Mouse (Mus musculus) forebrain, embryonic 14.5 days (tissue): ENCODE results near the gene Cdc6. TPM values are rescaled to one million over a fixed set of nuclear protein-coding genes. Genes with fewer than 3 reads are reported as not detected.
A peak's percentile ranks its signal among the peaks of the same experiment; 100 is the strongest.
"Not testable (repeated sequence)": the region's sequence is repeated elsewhere in the genome, so short reads cannot be mapped to it uniquely, and the experiment has no call there.

Source experiments
- ATAC-seq: fragments of 200-750 bp; cut with Nextera tagmentation; 2 replicates; pipeline ENCODE4 v1.8.0; 2017; ENCODE audit warnings: mild to moderate bottlenecking, moderate library complexity
- DNase-seq: peaks from one replicate; pipeline ENCODE4 v3.0.0-alpha.2; 2015; ENCODE audit warnings: low spot score
- H3K27ac ChIP-seq: fragments of 300-500 bp; sonication (generic); 2 replicates; pipeline ENCODE4 v1.5.1; 2014; ENCODE audit warnings: low read depth, mild to moderate bottlenecking, control low read depth, low read length, moderate library complexity
- H3K27me3 ChIP-seq: fragments of 300-500 bp; sonication (generic); replicated peaks from 2 replicates; pipeline ENCODE4 v1.6.1; 2014; ENCODE audit warnings: low read length, control low read depth, mixed read lengths; ENCODE audit not compliant: control insufficient read depth, insufficient read depth
- H3K36me3 ChIP-seq: fragments of 300-500 bp; sonication (generic); 2 replicates; pipeline ENCODE4 v1.6.1; 2014; ENCODE audit warnings: low read length, control low read depth; ENCODE audit not compliant: control insufficient read depth, insufficient read depth
- H3K4me1 ChIP-seq: fragments of 300-500 bp; sonication (generic); 2 replicates; pipeline ENCODE4 v1.6.1; 2014; ENCODE audit warnings: antibody characterized with exemption, low read length, control low read depth; ENCODE audit not compliant: control insufficient read depth, insufficient read depth
- H3K4me2 ChIP-seq: fragments of 300-500 bp; sonication (generic); 2 replicates; pipeline ENCODE4 v1.6.1; 2014; ENCODE audit warnings: mild to moderate bottlenecking, control low read depth, low read length
- H3K4me3 ChIP-seq: fragments of 300-500 bp; sonication (generic); 2 replicates; pipeline ENCODE4 v1.5.1; 2014; ENCODE audit warnings: low read depth, low read length, control low read depth
- H3K9ac ChIP-seq: fragments of 300-500 bp; sonication (generic); 2 replicates; pipeline ENCODE4 v1.6.1; 2014; ENCODE audit warnings: mild to moderate bottlenecking, low read length, control low read depth, moderate library complexity
- H3K9me3 ChIP-seq: fragments of 300-500 bp; sonication (generic); replicated peaks from 2 replicates; pipeline ENCODE4 v1.6.1; 2016; ENCODE audit warnings: low read length, control low read depth, mixed read lengths; ENCODE audit not compliant: control insufficient read depth
- WGBS: fragments of 180-500 bp; shearing (Covaris S2); extraction: QIAGEN DNeasy Blood & Tissue Kit; methylation state at CpG from one replicate; pipeline ENCODE4 v1.1.7; 2014; 5-methylcytosine and 5-hydroxymethylcytosine counted together
- polyA plus RNA-seq: library from polyadenylated mRNA; unstranded; fragments of >200 nt; fragmentation: Nextera tagmentation; extraction: Ambion mirVana; gene quantifications from 2 replicates; pipeline ENCODE4 v1.2.1, GENCODE M21; 2014

Cdc6 gene
- polyA plus RNA-seq, 1 experiment from 2014 or later = 16.4 TPM

DNA sequence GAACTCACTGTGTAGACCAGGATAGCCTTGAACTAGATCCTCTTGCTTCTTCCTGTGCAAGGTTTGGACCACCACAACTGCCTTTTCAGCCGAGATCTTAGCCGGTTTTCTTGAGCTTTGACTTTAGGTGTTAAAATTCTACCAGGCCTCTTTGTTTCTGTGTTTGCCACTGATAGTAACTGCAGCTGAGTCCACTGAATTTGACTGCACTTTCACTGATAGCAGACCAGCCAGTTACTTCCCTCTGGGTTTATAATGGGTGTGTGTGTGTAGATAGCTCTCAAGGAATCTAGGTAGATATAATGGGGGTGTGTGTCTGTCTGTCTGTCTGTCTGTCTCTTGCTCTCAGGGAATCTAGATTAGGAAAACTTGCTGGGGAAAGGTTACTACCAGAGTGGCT, 3.0 kb upstream of the Cdc6 start:
- Histone ChIP-seq H3K9me3 (no peaks in the 10 kb centered on the region), H3K9ac (no peak overlapping the region), H3K27ac (no peak overlapping the region), H3K27me3 (no peaks in the 10 kb centered on the region), H3K4me2 (no peak overlapping the region), H3K4me1 (peaks cover 9% of the 10 kb centered on the region), H3K4me3 (no peak overlapping the region), H3K36me3 (peaks cover 35% of the 10 kb centered on the region)
- DNase-seq = no peak
- no peak for ATAC-seq
- WGBS = 94% methylated on average over 2 of the region's 2 CpGs

DNA sequence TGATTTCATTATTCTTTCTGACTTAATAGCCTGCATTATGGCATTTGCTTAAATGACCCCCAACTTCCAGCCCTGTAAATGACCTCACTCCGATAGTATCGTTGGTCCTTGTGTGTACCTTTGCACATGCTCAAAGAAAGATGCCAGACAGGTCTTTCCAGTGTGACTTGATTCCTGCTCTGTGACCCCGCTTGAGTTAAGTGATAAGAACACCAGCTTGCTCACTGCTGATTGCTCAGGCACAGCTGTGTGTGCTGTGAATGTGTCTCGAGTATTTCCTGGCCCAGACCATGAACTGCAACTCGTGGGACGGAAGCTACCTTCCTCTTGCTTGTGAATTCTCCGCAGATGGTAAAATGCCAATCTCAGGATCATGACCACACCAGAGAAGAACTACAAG, 2.6 kb upstream of the Cdc6 start:
- Histone ChIP-seq H3K27ac (no peak overlapping the region), H3K4me3 (no peak overlapping the region), H3K36me3 (peaks cover 33% of the 10 kb centered on the region), H3K9me3 (no peaks in the 10 kb centered on the region), H3K27me3 (no peaks in the 10 kb centered on the region), H3K4me1 (peaks cover 9% of the 10 kb centered on the region), H3K4me2 (no peak overlapping the region), H3K9ac (no peak overlapping the region)
- 95% methylated on average over 7 of the region's 7 CpGs for WGBS
- ATAC-seq (no peak), DNase-seq (no peak)

DNA sequence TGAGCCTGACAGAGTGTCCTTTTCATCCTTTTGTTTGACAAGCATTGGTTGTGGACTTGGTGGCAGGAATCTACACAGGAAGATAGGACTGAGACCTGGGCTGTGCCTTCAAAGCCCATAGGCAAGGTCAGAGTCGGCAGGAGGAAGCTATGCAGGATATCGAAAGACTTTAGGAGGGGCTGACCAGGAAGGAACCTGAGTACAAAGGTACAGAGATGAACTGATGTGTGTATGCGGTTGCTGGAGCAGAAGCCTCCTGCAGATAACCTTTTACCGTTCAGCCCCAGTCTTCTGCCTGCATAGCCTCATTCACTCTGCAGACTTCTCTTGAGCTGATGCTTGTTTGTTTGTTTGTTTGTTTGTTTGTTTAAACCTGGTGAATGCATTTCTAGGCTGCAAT, 2.0 kb upstream of the Cdc6 start:
- Histone ChIP-seq H3K27me3 (no peaks in the 10 kb centered on the region), H3K9me3 (no peaks in the 10 kb centered on the region), H3K4me3 (no peak overlapping the region), H3K4me1 (peaks cover 9% of the 10 kb centered on the region), H3K9ac (no peak overlapping the region), H3K36me3 (peaks cover 33% of the 10 kb centered on the region), H3K27ac (no peak overlapping the region), H3K4me2 (no peak overlapping the region)
- DNase-seq = no peak
- WGBS = 93% methylated on average over 4 of the region's 4 CpGs
- no peak for ATAC-seq

DNA sequence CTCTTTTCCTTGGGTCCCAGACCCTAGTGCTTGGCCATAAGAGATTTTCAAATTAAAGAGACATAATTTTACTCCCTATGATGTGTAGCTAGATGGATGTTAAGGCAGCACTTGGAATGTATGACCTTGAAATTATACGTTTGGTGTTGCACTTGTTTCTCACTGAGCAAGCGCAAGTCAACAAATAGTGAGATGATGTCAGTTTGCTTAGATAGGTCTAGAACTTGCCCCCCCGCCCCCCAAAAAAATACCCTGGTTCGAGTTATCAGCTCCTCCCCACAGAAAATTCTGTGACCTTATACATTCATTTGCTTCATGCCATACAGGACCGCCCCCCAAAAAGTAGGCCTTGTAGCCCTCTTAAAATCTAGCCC, 551 bp upstream of the Cdc6 start:
- WGBS = 59% methylated on average over 5 of the region's 5 CpGs
- DNase-seq (no peak), ATAC-seq (no peak)
- Histone ChIP-seq H3K36me3 (peaks cover 34% of the 10 kb centered on the region; the same call in 1 of the 2 replicates), H3K4me2 (peak overlapping the region; percentile 86), H3K4me3 (peak overlapping the region; percentile 46), H3K27me3 (no peaks in the 10 kb centered on the region), H3K9me3 (no peaks in the 10 kb centered on the region), H3K4me1 (peaks cover 9% of the 10 kb centered on the region), H3K27ac (no peak overlapping the region), H3K9ac (no peak overlapping the region; the same call in 1 of the 2 replicates)

DNA sequence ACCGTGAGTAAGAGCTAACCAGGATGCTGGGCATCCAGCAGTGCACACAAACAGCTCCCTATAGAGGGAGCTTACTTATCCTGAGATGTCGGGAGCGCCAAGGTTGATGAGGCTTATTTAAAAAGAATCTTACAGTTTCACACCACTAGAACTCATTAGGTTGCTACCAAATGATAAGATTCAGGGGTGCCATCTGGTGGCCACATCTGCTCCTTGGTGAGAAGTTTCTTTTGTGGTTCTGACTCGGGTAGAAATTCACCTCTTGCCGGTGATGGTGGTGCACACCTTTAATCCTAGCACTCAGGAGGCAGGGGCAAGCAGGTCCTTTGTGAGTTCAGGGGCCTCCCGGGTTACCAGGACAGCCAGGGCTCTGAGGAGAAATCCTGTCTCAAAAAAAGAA, 2.1 kb downstream of the Cdc6 start:
- Histone ChIP-seq H3K4me3 (no peak overlapping the region), H3K4me2 (peak overlapping the region; percentile 24), H3K9me3 (no peaks in the 10 kb centered on the region), H3K9ac (peak overlapping the region; percentile 21; the same call in 1 of the 2 replicates), H3K4me1 (peaks cover 9% of the 10 kb centered on the region), H3K36me3 (peaks cover 53% of the 10 kb centered on the region), H3K27ac (no peak overlapping the region), H3K27me3 (no peaks in the 10 kb centered on the region)
- DNase-seq (peak; percentile 82), ATAC-seq (no peak)
- 37% methylated on average over 6 of the region's 6 CpGs for WGBS

DNA sequence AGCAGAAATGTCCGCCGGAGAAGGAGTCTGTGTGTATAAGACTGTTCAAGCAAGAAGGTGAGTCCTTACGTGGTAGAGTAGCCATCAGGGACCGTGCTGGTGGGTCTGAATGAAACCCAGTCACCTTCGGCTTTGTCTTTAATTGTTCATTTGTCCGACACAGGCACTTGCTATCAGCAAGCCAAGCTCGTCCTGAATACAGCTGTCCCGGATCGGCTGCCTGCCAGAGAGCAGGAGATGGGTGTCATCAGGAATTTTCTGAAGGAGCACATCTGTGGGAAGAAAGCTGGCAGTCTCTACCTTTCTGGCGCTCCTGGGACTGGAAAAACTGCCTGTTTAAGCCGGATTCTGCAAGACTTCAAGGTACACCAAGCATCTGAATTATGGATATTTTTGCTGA, 2.8 kb downstream of the Cdc6 start:
- WGBS = 93% methylated on average over 11 of the region's 11 CpGs

DNA sequence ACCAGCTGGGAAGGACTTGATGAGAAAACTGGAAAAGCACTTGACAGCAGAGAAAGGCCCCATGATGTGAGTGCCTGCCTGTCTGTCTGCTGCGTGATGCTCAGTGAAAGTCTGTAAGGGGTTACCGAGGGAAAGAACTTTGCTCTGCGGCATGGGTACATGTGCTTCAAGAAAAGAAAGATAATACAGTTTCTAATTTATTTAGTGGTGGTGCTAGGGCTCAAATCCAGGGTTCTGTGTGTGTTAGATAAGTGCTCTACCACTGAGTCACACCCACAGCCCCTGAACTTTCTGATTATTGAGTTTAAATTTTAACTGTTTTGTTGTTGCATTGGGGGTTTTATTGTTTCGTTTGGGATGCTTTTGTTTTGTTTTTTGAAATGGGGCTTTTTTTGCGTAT, 3.9 kb downstream of the Cdc6 start:
- Histone ChIP-seq H3K27ac (no peak overlapping the region), H3K9ac (no peak overlapping the region), H3K4me2 (no peak overlapping the region), H3K4me1 (peaks cover 9% of the 10 kb centered on the region), H3K4me3 (no peak overlapping the region), H3K36me3 (peaks cover 55% of the 10 kb centered on the region), H3K9me3 (no peaks in the 10 kb centered on the region), H3K27me3 (no peaks in the 10 kb centered on the region)
- no peak for DNase-seq
- 92% methylated on average over 5 of the region's 5 CpGs for WGBS
- no peak for ATAC-seq

More for the DNA sequence above, 2.8 kb downstream of the Cdc6 start:
- Histone ChIP-seq H3K4me3 (no peak overlapping the region), H3K27ac (no peak overlapping the region), H3K27me3 (no peaks in the 10 kb centered on the region), H3K4me2 (no peak overlapping the region), H3K9ac (no peak overlapping the region), H3K4me1 (peaks cover 9% of the 10 kb centered on the region), H3K9me3 (no peaks in the 10 kb centered on the region), H3K36me3 (peaks cover 55% of the 10 kb centered on the region)
- ATAC-seq (no peak), DNase-seq (no peak)

DNA sequence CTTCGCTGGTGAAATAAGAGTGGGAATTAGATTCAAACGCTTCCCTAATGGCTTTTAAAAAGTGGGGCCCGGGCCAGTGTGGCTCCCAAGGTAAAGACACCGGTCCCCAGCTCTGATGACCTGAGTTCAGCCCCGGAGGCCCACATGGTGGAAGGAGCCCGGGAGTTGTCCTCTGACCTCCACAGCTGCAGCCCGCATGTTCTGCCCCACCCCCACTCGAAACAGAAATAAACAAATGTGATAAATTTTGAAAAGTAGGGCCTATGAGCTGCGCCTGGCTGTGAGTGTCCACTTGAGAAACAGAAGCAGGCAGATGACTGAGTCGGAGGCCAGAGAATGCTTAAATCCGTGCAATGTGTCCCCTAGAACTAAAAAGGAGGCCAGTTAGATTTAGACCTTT, 6.6 kb downstream of the Cdc6 start:
- H3K27me3 ChIP-seq = no peaks in the 10 kb centered on the region
- no peak for DNase-seq
- H3K4me3 ChIP-seq = no peak overlapping the region
- no peak overlapping the region for H3K4me2 ChIP-seq
- no peak overlapping the region for H3K9ac ChIP-seq
- no peaks in the 10 kb centered on the region for H3K9me3 ChIP-seq
- H3K4me1 ChIP-seq = peaks cover 4% of the 10 kb centered on the region; the same call in 1 of the 2 replicates
- 84% methylated on average over 11 of the region's 11 CpGs for WGBS
- no peak overlapping the region for H3K27ac ChIP-seq
- no peak for ATAC-seq
- peaks cover 66% of the 10 kb centered on the region for H3K36me3 ChIP-seq

DNA sequence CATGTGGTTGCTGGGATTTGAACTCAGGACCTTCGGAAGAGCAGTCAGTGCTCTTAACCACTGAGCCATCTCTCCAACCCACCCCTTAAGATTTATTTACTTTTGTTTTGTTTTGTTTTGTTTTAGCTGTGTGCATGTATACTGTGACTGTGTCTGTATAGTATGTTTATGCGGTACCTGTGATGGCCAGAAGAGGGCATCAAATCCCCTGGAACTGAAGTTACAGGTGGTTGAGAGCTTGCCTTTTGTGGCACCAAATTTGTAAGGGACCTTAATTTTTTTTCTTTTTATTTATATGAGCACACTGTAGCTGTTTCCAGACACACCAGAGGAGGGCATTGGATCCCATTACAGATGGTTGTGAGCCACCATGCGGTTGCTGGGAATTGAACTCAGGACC, 8.8 kb downstream of the Cdc6 start:
- not testable (repeated sequence) for H3K4me3 ChIP-seq, H3K4me1 ChIP-seq, DNase-seq, H3K9me3 ChIP-seq, H3K27me3 ChIP-seq, H3K27ac ChIP-seq, H3K9ac ChIP-seq, H3K4me2 ChIP-seq, ATAC-seq
- 92% methylated on average over 3 of the region's 3 CpGs for WGBS
- H3K36me3 ChIP-seq = peaks cover 61% of the 10 kb centered on the region
